Mouse (Mus musculus) testis, adult 2 months (tissue): Measurements from ENCODE around the gene Stat5b.

Source experiments
- CTCF ChIP-seq: fragments of 200-500 bp; IDR thresholded peaks from 2 replicates; pipeline ENCODE4 v1.5.1; 2012; ENCODE audit warnings: low read depth, mild to moderate bottlenecking, inconsistent platforms, low read length, moderate library complexity; ENCODE audit not compliant: control insufficient read depth, insufficient read depth, insufficient replicate concordance
- POLR2A ChIP-seq: fragments of 200-500 bp; IDR thresholded peaks from 2 replicates; pipeline ENCODE4 v1.6.1; 2012; ENCODE audit warnings: low read depth, mild to moderate bottlenecking, inconsistent platforms, low read length, moderate library complexity; ENCODE audit not compliant: control insufficient read depth

DNA sequence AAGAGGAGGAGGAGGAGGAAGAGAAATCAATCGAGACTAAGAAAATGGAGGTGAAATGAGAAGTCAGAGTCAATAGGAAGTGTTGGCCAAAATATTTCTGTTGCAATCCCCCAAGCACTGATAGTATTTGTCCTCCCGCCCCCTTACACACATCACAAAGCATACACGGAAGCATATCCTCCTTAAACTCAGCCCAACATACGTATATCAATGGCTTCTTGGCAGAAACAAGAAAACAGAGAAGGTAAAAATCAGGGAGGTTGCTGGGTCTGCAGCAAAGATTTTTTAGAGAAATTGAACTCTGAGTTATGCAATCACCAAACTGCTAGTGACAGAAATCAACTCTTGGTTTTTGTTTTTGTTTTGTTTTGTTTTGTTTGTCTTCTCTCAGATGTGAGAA is 2.4 kb downstream of the Stat5b start:
- TF ChIP-seq CTCF (no peak), POLR2A (no peak)
